19 mouse cellular contexts compared by ENCODE assay signal in the genomic region with DNA sequence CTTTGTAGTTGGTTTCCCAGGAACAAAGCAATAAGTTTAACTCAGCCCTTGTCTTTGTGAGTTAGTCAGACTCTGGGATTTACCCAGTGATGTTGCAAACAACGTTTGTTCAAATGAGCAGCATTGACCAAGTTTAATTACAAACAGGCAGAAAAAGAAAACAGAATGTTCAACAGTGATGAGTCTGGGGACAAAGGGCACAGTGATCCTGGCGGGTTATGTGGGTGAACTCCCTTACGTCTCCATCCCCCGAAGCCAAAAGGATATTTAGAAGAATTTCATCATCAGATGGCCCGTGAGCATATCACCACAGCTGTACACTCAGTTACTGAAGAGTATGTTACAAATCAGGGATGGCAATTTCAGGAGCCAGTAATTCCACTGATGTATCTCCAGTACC.
DNase-seq lines count a peak whose midpoint lies in the region; TF ChIP-seq lines count a peak whose summit lies in the region.
"Had no signal": no experiment of that assay in that cellular context is flagged by ENCODE, and none has a peak within 500 bp of the region (broad histone marks: within the 10 kb centered on the region; RNA-seq: fewer than 3 reads in every experiment).

No protein-coding gene starts in this region.

- peak; percentile 80 for DNase-seq in heart, adult 11 months
- DNase-seq in heart, postnatal 14 days: no peak
- peak; percentile 28 to 43 for DNase-seq in kidney, postnatal 36 days
- no peak for DNase-seq in kidney, postnatal 4 days
- DNase-seq in NIH3T3 (ENCODE audit: low read depth) (peak; percentile 20), adipocyte (ENCODE audit: low spot score) (peak; percentile 3)
- no peak for DNase-seq in lung, adult 2 months
- DNase-seq: adrenal gland, postnatal 10 days; adrenal gland, postnatal 36 days; cerebellum, adult 18-20 months; cerebellum, adult 9-10 months; cerebellum, postnatal 14 days; heart, postnatal 10 days; heart, postnatal 4 days had no signal

- TF ChIP-seq POLR2A in lung, adult 2 months (IDR thresholded peaks at IDR 0.05; ENCODE audit: borderline replicate concordance, extremely low read depth, low read depth, low read length): no peak

- intact Hi-C loops in heart, postnatal 14 days (cut with DNase I): no loop called here

- WGBS in lung, adult 2 months: 60% methylated on average over 5 of the region's 5 CpGs

- H3K4me3 ChIP-seq in lung, adult 2 months (replicated peaks; ENCODE audit: extremely low read depth, low read depth, low read length): no peak overlapping the region
- H3K4me3 ChIP-seq: forebrain, embryonic 10.5 days; forebrain, embryonic 13.5 days; heart, embryonic 12.5 days; heart, embryonic 15.5 days; hindbrain, embryonic 15.5 days had no signal

- TF ChIP-seq CTCF in lung, adult 2 months (IDR thresholded peaks at IDR 0.05; ENCODE audit: insufficient read depth, low read length): no peak

- no peaks in the 10 kb centered on the region for H3K4me1 ChIP-seq in lung, adult 2 months (ENCODE audit: control insufficient read depth, insufficient read depth, low read length)
- H3K4me1 ChIP-seq: forebrain, embryonic 10.5 days; forebrain, embryonic 13.5 days; heart, embryonic 15.5 days; hindbrain, embryonic 15.5 days had no signal

Comparison
In these comparisons a context has a peak if more than half of its experiments do, and no peak if none do; other contexts are left out.
1. DNase-seq: peak in heart, adult 11 months (single experiment), kidney, postnatal 36 days (2 of 2), NIH3T3 (single experiment) and adipocyte (single experiment); none in heart, postnatal 14 days (0 of 2), kidney, postnatal 4 days (0 of 2) and lung, adult 2 months (single experiment).